Mouse (Mus musculus) myocyte (in vitro differentiated cells): ENCODE results near the gene Klhdc8a. TPM values are rescaled to one million over a fixed set of nuclear protein-coding genes. Genes with fewer than 3 reads are reported as not detected.

Experiments used
- H3K27me3 ChIP-seq: one replicate; pipeline ENCODE4 v1.6.1; 2011; ENCODE audit not compliant: control insufficient read depth, insufficient read depth, insufficient read length
- H3K36me3 ChIP-seq: one replicate; pipeline ENCODE4 v1.6.1; 2011; ENCODE audit not compliant: control insufficient read depth, insufficient read depth
- H3K4me2 ChIP-seq: one replicate; pipeline ENCODE4 v1.6.1; 2011; ENCODE audit warnings: low read depth, control low read depth
- H3K4me3 ChIP-seq: one replicate; pipeline ENCODE4 v1.5.1; 2011; ENCODE audit warnings: mild to moderate bottlenecking, control low read depth, moderate library complexity
- H3K79me2 ChIP-seq: one replicate; pipeline ENCODE4 v1.6.1; 2011; ENCODE audit not compliant: control insufficient read depth, insufficient read depth
- H3ac ChIP-seq: one replicate; pipeline ENCODE4 v1.6.1; 2011; ENCODE audit not compliant: control insufficient read depth, insufficient read length
- CEBPB ChIP-seq: IDR thresholded peaks from 2 replicates; pipeline ENCODE4 v1.6.1; 2011; ENCODE audit warnings: mild to moderate bottlenecking, moderate library complexity; ENCODE audit not compliant: poor library complexity, insufficient read depth, severe bottlenecking
- E2F4 ChIP-seq: IDR thresholded peaks from one replicate; pipeline ENCODE4 v1.6.1; 2011; ENCODE audit warnings: mild to moderate bottlenecking, control low read depth, moderate library complexity; ENCODE audit not compliant: insufficient read depth
- MAX ChIP-seq: IDR thresholded peaks from one replicate; pipeline ENCODE4 v1.6.1; 2011; ENCODE audit warnings: low read depth, mild to moderate bottlenecking, control low read depth
- MYOD1 ChIP-seq, 3 experiments: IDR thresholded peaks; one replicate each; pipeline ENCODE4 v1.6.1; 2011; ENCODE audit warnings: control low read depth in 2 of 3, low read depth in 2 of 3, mild to moderate bottlenecking in 2 of 3, moderate library complexity in 1 of 3; ENCODE audit not compliant: insufficient read length in 2 of 3, control insufficient read depth in 1 of 3
- MYOG ChIP-seq, 3 experiments: IDR thresholded peaks; one replicate each; pipeline ENCODE4 v1.6.1; 2011; ENCODE audit warnings: control low read depth in 2 of 3, low read depth in 2 of 3, mild to moderate bottlenecking in 2 of 3; ENCODE audit not compliant: insufficient read length in 2 of 3, control insufficient read depth in 1 of 3, insufficient read depth in 1 of 3
- POLR2A ChIP-seq: IDR thresholded peaks from one replicate; pipeline ENCODE4 v1.6.1; 2011; ENCODE audit warnings: low read depth, mild to moderate bottlenecking, control low read depth, moderate library complexity; ENCODE audit not compliant: insufficient read length
- POLR2AphosphoS2 ChIP-seq: IDR thresholded peaks from one replicate; pipeline ENCODE4 v1.6.1; 2011; ENCODE audit warnings: low read depth, control low read depth; ENCODE audit not compliant: insufficient read length
- REST ChIP-seq: IDR thresholded peaks from one replicate; pipeline ENCODE4 v1.6.1; 2011; ENCODE audit warnings: mild to moderate bottlenecking, control low read depth, moderate library complexity; ENCODE audit not compliant: insufficient read depth, insufficient read length
- SRF ChIP-seq: IDR thresholded peaks from one replicate; pipeline ENCODE4 v1.6.1; 2011; ENCODE audit warnings: low read depth; ENCODE audit not compliant: control insufficient read depth, insufficient read length
- TCF12 ChIP-seq: IDR thresholded peaks from one replicate; pipeline ENCODE4 v1.6.1; 2011; ENCODE audit warnings: mild to moderate bottlenecking, control low read depth; ENCODE audit not compliant: poor library complexity, insufficient read depth, severe bottlenecking
- TCF3 ChIP-seq: IDR thresholded peaks from one replicate; pipeline ENCODE4 v1.6.1; 2011; ENCODE audit warnings: low read depth, control low read depth; ENCODE audit not compliant: insufficient read length
- USF1 ChIP-seq: IDR thresholded peaks from one replicate; pipeline ENCODE4 v1.6.1; 2011; ENCODE audit warnings: low read depth, mild to moderate bottlenecking, control low read depth, moderate library complexity
- polyA plus RNA-seq: library from polyadenylated mRNA; unstranded; fragments of >200 nt; fragmentation: generic; extraction: Trizol; gene quantifications from one replicate; pipeline ENCODE4 v1.2.1, GENCODE M21; 2012; ENCODE audit warnings: missing spikeins

Gene Klhdc8a
- polyA plus RNA-seq, 1 experiment: 12.4 TPM

DNA sequence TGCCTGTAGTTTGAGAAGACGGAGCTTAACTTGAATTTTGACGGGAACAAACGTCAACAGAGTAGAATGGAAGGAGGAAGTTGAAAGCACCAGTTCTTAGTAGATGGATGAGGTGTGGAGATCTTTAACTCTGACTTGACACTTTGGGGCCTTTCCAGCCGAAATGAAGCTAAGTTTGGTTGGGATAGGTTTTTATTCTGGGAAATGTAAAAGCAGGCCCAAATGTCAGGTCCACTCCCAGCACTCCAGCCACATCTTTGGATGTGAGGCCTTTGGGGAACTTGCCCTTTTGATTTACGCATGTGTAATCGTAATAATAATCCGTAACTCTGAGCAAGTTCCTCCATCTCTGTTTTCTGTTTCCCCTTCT, 18.2 kb downstream of the Klhdc8a start:
- H3K36me3 ChIP-seq: no peaks in the 10 kb centered on the region
- H3K4me2 ChIP-seq: peak overlapping the region; percentile 94
- no peaks in the 10 kb centered on the region for H3K27me3 ChIP-seq
- H3K4me3 ChIP-seq: peak overlapping the region; percentile 56
- peak overlapping the region; percentile 11 for H3ac ChIP-seq
- peaks cover 41% of the 10 kb centered on the region for H3K79me2 ChIP-seq
- TF ChIP-seq MYOG (IDR thresholded peaks at IDR 0.05; ENCODE audit: control insufficient read depth in 1 of 3, insufficient read depth in 1 of 3, insufficient read length in 2 of 3, low read depth in 2 of 3): no peak
- TF ChIP-seq MAX: no peak
- no peak for TF ChIP-seq SRF
- no peak for TF ChIP-seq E2F4
- TF ChIP-seq POLR2A: no peak
- TF ChIP-seq REST: no peak
- TF ChIP-seq POLR2AphosphoS2: no peak
- no peak for TF ChIP-seq CEBPB
- TF ChIP-seq TCF3: no peak
- no peak for TF ChIP-seq USF1
- TF ChIP-seq MYOD1 (IDR thresholded peaks at IDR 0.05; ENCODE audit: control insufficient read depth in 1 of 3, insufficient read length in 2 of 3, low read depth in 2 of 3): no peak
- no peak for TF ChIP-seq TCF12

DNA sequence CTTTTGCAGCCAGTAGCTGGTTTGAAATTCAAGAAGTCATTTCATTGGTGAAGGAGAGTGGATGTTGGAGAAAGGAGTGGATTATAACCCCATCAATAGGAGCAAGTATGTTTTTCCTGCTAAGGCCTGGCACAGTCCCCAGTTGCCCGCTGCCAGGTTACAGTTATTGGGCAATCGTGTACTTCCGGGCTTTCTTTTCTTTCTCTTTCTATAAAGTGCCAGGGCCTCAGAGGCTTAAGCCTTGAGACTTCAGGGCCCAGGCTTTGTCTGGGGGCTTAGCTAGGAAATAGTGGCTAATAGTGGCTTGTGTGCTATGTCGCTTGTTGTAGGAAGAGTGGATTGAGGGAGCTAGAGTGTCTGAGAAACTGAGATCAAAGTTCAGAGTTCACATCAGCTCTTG, 19.0 kb downstream of the Klhdc8a start:
- Histone ChIP-seq H3ac (no peak overlapping the region), H3K36me3 (no peaks in the 10 kb centered on the region), H3K79me2 (peaks cover 41% of the 10 kb centered on the region), H3K4me2 (peak overlapping the region; percentile 94), H3K27me3 (no peaks in the 10 kb centered on the region), H3K4me3 (peak overlapping the region; percentile 56)
- TF ChIP-seq CEBPB (peak; percentile 95), E2F4 (no peak)

DNA sequence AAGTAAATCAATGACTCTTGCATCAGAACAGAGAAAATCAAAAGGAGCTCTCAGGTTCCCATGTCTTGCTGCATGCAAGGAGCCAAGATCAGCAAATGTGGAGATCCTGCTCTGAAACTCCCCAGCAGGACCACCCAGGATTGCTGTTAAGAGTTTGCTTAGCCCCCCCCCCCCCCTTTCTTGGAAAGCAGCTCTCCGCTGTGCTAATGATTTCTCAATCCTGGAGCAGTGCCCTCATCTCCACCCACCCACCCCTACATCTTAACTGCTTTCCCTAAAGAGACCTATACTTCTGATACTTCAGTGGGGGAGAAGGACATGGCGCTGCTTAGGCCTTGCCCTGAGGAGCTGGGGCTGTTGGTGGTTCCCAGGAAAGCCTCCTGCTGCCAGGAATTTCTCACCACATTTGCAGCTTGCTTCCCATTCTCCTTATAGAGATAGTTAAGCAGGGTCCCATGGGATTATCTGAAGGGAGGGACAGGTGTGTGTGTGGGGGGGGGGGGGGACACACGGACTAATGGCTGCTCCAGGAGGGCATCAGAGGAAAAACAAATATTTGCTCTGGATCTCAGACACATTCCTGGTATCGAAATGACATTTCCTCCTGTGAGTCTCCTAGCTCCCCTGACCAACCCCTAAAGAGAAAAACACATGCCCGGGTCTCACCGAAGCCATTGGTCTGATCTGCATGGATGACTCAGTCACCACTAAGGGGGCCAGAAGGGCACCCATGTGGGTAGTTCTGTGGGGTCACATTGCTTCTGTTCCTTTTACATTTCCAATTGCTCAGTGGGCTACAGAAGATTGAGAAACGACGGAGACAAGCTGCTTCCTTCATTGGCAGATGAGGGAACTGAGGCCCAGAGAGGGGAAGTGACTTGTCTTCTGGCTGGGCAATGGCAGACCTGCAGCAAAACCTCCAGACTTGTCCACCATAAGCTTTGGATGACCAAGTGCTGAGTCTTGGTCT, 19.8 kb downstream of the Klhdc8a start:
- Histone ChIP-seq H3ac (no peak overlapping the region), H3K4me2 (peak overlapping the region; percentile 94), H3K36me3 (no peaks in the 10 kb centered on the region), H3K79me2 (peaks cover 41% of the 10 kb centered on the region), H3K27me3 (no peaks in the 10 kb centered on the region), H3K4me3 (peak overlapping the region; percentile 56)
- TF ChIP-seq CEBPB (no peak), MYOD1 (IDR thresholded peaks at IDR 0.05; ENCODE audit: control insufficient read depth in 1 of 3, insufficient read length in 2 of 3, low read depth in 2 of 3) (no peak), E2F4 (no peak), TCF3 (no peak), MAX (no peak), POLR2A (no peak), USF1 (no peak), SRF (no peak), TCF12 (no peak), MYOG (IDR thresholded peaks at IDR 0.05; ENCODE audit: control insufficient read depth in 1 of 3, insufficient read depth in 1 of 3, insufficient read length in 2 of 3, low read depth in 2 of 3) (no peak), POLR2AphosphoS2 (no peak), REST (no peak)

DNA sequence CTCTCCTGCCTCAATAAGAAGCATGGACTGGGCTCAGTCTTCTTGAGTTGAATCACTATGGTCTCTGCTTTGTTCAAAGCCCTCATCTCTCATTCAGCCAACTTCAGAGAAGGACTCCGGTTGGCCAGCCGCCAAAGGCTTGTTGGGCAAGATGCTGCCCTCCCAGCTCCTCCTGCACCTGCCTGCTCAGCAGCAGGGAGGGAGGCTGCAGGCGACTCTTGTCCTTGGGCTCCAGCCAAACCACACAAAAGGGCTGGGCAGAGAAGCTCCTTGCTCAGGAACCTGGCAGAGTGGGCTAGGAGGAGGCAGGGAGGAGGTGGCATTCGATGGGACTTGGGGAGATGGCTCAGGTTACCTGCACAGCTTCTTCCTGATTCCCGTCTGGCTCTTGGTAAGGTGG, 20.8 kb downstream of the Klhdc8a start:
- H3K27me3 ChIP-seq: no peaks in the 10 kb centered on the region
- H3K36me3 ChIP-seq: no peaks in the 10 kb centered on the region
- peaks cover 44% of the 10 kb centered on the region for H3K79me2 ChIP-seq
- no peak overlapping the region for H3K4me3 ChIP-seq
- H3ac ChIP-seq: no peak overlapping the region
- TF ChIP-seq USF1 (no peak), MAX (no peak), REST (no peak), POLR2AphosphoS2 (no peak), TCF12 (peak; percentile 43), CEBPB (peak; percentile 57), SRF (no peak), MYOG (IDR thresholded peaks at IDR 0.05; ENCODE audit: control insufficient read depth in 1 of 3, insufficient read depth in 1 of 3, insufficient read length in 2 of 3, low read depth in 2 of 3) (peak in 2 of 3 experiments; percentile 62 to 87), TCF3 (no peak), E2F4 (no peak), POLR2A (no peak), MYOD1 (IDR thresholded peaks at IDR 0.05; ENCODE audit: control insufficient read depth in 1 of 3, insufficient read length in 2 of 3, low read depth in 2 of 3) (peak in 2 of 3 experiments; percentile 71 to 87)
- H3K4me2 ChIP-seq: peak overlapping the region; percentile 94

DNA sequence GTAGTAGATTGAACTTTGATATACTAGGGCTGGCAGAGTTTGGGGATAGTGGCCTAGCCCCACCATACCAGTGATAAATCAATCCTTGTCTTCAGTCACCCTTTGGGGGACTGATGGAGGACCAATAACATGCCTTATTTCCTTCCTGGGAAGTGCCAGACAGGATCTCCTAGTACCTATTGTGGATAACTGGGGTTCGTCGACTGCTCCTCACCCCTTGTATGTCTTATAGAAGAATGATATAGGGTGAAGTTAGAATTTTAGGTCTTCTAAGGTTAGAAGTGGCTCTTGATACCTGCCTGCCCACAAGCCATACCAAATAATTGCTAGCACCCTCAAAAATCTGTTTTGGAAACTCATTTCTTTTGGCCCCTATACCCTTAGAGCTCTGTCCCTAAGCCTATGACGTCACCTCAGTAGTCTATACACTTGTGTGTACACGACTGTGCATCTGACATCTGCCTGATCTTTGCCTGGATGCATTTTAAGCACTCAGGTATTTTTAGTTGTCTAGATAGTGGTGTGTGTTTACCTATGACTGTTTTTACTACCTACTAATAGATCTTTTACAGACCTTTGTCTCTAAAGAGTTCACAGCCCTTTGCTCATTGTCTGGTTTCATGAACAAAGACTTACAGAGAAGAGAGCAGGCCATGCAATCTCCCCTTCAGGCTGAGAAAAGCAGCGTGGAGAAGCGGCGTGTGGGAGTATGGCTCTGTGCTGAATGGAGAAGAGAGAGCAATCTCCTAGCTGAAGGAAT, 23.6 kb downstream of the Klhdc8a start:
- Histone ChIP-seq H3K79me2 (peaks cover 35% of the 10 kb centered on the region), H3K4me2 (no peak overlapping the region), H3K36me3 (peaks cover 9% of the 10 kb centered on the region), H3K27me3 (no peaks in the 10 kb centered on the region), H3K4me3 (no peak overlapping the region), H3ac (no peak overlapping the region)
- TF ChIP-seq MYOG (IDR thresholded peaks at IDR 0.05; ENCODE audit: control insufficient read depth in 1 of 3, insufficient read depth in 1 of 3, insufficient read length in 2 of 3, low read depth in 2 of 3) (no peak), REST (no peak), MAX (no peak), SRF (no peak), POLR2A (no peak), TCF3 (no peak), POLR2AphosphoS2 (no peak), USF1 (no peak), E2F4 (no peak), CEBPB (no peak), MYOD1 (IDR thresholded peaks at IDR 0.05; ENCODE audit: control insufficient read depth in 1 of 3, insufficient read length in 2 of 3, low read depth in 2 of 3) (no peak), TCF12 (no peak)
